Mouse (Mus musculus): Measurements from ENCODE around the gene Gtf2f2.

The Gtf2f2 gene

DNA sequence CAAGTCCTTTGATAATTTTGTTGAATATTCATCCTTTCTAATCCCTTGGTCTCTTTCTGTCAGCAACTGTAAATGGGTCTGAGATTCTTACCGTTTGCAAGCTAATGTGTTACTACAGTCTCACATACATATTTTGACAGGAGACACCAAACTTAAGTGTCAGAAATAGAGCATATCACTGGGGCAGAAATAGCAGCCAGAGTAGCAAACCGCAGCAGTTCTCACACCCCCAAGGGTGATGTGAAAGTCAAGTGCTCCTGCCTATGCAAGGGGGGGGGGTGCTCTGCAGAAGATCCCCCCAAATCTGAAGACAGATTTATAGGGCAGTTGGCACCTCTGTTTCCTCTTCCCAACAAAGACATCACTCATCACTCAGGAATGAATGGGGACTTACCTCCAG is 152.5 kb downstream of the Gtf2f2 start:
- DNase-seq, result no peak

- DNase-seq, result no peak
These were observed 155.2 kb downstream of the Gtf2f2 start for GRCm38 (mm10) chr14:75855263-75855992.

DNA sequence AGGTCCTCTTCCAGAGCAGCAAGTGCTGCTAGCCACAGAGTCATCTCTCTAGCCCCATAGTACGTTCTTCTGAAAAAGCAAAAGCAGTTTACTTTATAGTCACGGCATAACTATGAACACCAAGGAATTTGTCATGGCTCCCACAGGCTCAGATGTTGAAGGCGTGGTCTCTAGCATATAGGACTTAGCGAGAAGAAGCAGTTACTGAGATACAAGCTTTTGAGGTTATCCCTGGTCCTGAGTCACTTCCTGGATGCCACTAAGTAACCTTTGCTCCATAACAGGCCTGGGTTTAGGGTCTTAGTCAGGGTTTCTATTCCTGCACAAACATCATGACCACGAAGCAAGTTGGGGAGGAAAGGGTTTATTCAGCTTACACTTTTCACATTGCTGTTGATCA is 158.6 kb downstream of the Gtf2f2 start:
- no peak for DNase-seq

GRCm38 (mm10) chr14:75850819-75851218 is 159.8 kb downstream of the Gtf2f2 start:
- no peak for DNase-seq

GRCm38 (mm10) chr14:75849842-75850568 is 160.7 kb downstream of the Gtf2f2 start:
- no peak for DNase-seq

DNA sequence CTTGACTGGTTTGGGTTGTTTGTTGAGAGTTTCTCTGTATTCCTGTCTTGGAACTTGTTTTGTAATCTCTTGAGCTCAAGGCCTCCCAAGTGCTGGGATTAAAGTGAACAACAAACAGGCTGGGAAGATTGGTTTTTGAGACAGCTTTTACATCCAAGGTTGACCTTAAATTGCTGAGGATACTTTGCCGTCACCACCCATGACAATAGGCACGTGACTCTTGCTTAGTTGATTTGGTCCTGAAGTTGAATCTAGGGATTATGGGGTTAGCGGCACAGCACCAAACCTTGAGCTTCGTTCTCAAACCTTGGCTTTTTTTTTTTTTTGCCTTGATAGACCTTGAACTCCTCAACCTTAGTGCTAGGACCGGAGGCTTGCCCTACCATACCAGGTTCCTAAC is 161.4 kb downstream of the Gtf2f2 start:
- no peak for DNase-seq

DNA sequence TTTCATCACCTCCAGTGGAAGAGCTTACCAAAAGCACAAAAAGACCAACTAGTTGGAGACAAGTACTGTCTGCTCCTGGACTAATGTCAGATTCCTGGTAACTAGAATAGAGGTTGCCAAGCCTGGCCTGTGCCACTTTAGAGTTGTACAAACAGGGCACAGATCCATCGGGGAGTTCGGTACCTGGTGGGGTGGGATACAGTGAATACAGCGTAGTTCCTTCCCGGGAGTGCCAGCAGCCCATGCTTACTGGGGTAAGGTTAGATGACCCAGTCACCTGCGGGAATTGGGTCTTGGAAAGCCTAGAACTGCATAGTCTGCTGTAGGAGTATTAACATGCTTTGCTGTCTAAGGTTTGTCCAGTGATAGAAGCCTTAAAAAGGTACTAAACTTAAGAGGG is 162.2 kb downstream of the Gtf2f2 start:
- DNase-seq, result no peak

- DNase-seq, result no peak
These were observed 163.0 kb downstream of the Gtf2f2 start for GRCm38 (mm10) chr14:75847669-75848068.
